Mouse (Mus musculus): ENCODE measurements around the gene Rundc3a.

Rundc3a gene

GRCm38 (mm10) chr11:102433866-102434265 lies 40.7 kb downstream of the Rundc3a start:
- DNase-seq (ENCODE audit: low spot score in 2 of 2): no peak

DNA sequence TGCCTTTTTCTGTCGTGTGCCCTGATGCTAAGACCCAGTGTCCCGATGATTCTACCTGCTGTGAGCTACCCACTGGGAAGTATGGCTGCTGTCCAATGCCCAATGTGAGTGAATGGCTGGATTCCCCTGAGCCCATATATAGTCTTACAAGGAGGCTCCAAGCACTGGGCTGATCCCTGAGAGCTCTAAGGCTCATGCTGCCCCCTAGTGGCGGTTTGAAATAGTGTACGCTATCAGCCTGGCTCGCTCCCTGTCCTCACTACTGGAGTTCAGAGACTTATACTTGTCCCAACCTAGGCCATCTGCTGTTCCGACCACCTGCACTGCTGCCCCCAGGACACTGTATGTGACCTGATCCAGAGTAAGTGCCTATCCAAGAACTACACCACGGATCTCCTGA lies 41.2 kb downstream of the Rundc3a start:
- peak; percentile 74 to 84 for DNase-seq (ENCODE audit: low spot score in 2 of 2)

DNA sequence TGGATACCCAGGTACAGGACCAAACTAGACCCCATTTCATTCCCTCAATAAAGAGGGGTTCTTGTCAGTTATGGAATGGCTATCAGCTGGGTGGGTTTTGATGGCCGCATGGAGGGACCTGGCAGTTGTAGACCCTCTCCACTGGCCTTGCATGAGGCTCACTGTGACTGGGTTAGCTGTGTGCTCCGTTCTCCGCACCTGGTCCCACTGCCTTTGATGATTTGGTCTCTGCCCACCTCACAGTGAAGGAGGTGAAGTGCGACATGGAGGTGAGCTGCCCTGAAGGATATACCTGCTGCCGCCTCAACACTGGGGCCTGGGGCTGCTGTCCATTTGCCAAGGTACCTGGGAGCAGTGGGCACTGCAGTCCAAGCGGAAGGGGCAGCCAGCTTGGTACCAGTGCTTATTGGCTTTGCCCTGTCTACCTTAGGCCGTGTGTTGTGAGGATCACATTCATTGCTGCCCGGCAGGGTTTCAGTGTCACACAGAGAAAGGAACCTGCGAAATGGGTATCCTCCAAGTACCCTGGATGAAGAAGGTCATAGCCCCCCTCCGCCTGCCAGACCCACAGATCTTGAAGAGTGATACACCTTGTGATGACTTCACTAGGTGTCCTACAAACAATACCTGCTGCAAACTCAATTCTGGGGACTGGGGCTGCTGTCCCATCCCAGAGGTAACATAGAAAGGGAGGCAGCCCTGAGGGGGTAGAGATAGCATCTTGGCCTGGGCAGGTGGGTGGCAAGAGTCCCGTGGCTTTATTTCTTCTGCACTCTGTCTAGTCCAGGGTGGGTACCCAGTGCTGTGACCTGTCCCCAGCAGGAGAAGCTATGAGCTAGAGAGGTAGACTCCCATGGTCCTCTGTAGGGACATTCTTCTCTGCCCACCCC lies 41.9 kb downstream of the Rundc3a start:
- no peak for DNase-seq (ENCODE audit: low spot score in 2 of 2)

GRCm38 (mm10) chr11:102435754-102436470 lies 42.7 kb downstream of the Rundc3a start:
- DNase-seq (ENCODE audit: low spot score in 2 of 2): no peak

GRCm38 (mm10) chr11:102436471-102436790 lies 43.2 kb downstream of the Rundc3a start:
- DNase-seq (ENCODE audit: low spot score in 2 of 2): no peak

GRCm38 (mm10) chr11:102437120-102438061 lies 44.2 kb downstream of the Rundc3a start:
- peak in 1 of 2 experiments; percentile 44 for DNase-seq (ENCODE audit: low spot score in 2 of 2)

- DNase-seq (ENCODE audit: low spot score in 2 of 2): peak; percentile 51 to 61
These were observed 45.2 kb downstream of the Rundc3a start for GRCm38 (mm10) chr11:102438212-102439092.

DNA sequence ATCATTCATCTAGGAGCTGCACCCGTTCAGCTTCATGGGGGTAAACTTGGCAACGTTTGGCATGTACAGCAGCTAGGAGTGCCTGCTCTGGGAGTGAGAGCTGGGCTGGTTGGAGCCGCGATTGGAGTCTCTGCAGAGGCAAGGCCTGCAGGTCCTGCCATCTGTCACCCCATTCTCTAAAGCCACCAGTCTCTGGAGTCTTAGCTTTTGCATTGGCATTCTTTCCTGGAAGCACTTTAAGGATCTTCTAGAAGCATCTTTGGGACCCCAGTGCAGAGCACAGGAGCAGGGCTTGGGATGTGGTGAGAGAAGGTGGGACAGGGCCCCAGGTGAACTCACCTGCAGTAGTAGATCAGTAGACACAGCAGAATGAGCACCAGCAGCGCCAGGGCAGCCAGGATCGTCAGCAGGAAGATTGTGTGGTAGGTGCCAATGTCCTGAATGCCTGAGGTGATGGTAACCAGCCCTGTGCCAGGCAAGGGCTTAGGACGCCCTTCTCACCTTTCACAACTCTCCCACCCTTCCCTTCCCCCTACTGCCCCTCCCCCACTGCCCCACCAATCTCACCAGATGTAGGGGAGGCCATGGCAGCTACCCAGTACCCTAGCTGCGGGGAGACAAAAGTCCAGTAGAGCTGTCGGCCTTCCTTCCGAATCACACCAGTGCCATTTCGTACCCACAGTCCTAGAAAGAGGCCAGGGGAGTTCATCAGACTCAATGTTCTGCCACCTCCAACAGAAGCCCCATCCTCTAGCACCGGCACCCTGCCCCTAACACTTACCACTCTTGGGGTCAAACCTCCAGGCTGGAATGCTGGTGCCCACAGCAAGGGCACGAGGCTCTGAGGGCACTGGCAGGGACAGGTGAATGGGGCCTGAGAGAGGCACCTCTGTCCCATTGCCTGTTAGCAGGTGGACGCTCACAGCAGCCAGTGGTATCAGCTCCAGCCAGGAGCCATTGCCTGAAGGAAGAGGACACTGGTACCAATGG lies 46.2 kb downstream of the Rundc3a start:
- DNase-seq (ENCODE audit: low spot score in 2 of 2): no peak

DNA sequence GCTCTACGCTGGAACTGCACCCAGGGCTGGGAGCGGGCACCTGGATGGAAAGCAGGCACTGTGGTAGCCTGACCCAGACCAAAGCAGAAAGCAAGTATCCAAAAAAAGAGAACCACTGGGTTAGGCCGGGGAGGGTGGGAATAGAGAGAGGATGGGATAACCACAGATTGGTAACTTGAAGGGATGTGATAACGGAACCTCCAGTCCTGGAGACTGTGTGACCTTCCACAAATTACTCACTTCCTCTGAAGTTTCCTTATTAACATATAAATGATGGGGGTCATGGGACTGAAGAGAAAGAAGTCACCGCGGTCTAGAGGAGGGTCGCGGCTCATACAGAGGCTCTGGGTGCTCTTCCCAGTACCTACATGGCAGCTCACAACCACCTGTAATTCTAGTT lies 47.1 kb downstream of the Rundc3a start:
- DNase-seq (ENCODE audit: low spot score in 2 of 2): no peak

DNA sequence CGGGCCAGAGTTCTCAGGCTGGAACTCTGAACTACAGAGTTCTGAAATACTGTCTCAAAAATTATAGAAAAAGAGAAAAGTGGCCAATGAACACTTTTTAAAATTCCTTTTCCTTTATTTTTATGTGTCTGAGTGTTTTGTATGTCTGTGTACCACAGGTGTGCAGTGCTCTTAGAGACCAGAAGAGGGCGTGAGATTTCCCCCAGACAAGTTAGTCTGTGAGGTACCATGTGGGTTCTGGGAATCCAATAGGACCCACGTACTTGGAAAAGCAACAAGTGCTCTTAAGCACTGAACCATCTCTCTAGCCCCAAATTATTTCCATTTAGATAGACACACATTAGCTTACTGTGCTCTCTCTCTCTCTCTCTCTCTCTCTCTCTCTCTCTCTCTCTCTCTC lies 48.2 kb downstream of the Rundc3a start:
- DNase-seq (ENCODE audit: low spot score in 2 of 2): no peak

- no peak for DNase-seq (ENCODE audit: low spot score in 2 of 2)
These were observed 48.9 kb downstream of the Rundc3a start for GRCm38 (mm10) chr11:102442089-102442488.

DNA sequence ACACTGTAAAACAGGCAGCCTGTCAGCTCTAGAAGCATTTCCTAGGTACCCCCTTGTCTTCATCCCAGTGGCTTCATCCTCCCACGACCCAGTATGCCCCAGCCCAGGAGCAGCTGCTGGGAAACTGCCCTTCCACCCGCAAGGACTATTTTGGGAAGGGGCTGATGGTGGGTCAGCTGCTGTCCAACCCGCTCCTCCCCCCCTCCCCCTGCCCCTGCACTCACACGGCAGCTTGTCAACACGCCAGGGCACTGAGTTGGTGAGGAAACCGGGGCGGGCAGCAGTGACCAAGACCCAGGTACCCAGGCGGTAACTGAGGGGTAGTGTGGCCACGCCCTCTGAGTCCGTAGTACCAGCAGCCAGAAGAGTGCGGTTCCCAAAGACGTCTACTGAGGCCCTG lies 50.5 kb downstream of the Rundc3a start:
- DNase-seq (ENCODE audit: low spot score in 2 of 2): no peak

DNA sequence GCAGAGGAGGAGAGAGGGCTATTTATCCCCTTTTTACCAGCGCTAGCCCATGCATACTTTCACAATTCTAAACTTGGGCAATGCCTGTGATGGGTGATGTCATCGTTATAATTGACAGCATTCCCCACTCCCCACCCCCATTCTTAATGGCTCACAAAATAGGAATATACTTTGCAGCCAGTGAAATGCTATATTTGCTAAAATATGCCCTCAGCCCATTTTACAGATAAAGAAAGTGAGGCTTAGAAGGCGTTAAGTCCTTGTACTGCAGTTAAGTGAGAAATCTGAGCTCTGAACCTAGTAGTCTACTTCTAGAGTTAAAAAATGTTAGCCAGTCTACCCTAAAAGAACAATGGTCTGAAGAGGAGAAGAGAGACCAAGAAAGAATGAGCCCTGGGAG lies 51.1 kb downstream of the Rundc3a start:
- DNase-seq (ENCODE audit: low spot score in 2 of 2): no peak

DNA sequence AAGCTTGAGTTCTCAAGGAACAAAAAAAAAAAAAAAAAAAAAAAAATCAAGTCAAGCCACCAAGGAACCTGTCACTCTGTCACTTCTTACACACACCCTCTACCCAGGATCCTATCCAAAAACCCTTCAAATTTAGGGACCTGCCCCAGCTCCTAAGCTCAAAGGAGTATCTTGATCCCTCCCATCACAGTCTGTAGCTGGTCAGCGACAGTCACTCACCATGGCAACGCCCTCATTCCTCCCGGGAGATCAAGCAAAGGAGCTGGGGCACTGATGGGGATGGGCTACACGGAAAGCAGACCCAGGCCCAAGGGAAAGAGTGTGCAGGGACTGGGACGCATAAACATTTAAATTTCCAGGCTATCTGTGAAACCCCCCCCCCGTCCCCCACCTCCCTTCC lies 51.6 kb downstream of the Rundc3a start:
- DNase-seq (ENCODE audit: low spot score in 2 of 2): no peak

DNA sequence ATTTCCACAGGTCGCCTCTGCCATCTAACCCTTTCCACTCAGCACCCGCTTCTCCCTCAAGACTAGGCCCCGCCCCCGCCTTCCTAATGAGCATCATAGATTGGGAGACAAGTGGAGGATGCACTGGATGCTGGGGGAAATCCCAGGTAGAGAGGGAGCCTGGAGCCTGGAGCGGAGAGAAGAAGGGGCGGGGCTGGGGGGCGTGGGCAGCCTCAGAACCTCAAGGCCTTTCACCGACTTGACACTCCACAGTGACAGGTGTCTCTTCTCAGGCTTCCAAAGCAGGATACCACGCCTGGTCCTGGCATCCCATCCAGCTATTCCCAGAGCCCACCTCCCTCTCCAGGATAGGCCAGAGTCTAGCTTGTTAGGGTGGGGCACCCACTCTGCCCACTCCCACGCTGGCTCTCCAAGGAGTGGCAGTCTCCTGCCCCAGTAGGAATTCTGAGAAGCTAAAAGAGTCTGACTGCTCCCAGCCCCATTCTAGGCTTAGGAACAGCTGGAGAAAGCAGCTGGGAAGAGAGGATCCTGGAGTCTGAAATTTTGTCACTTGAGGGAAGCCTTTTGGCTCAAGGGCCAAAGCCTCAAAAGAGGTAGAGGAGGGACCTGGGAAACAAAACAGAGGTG lies 52.2 kb downstream of the Rundc3a start:
- peak; percentile 61 to 67 for DNase-seq (ENCODE audit: low spot score in 2 of 2)

- DNase-seq (ENCODE audit: low spot score in 2 of 2): peak in 1 of 2 experiments; percentile 66
These were observed 52.7 kb downstream of the Rundc3a start for GRCm38 (mm10) chr11:102445891-102446361.

DNA sequence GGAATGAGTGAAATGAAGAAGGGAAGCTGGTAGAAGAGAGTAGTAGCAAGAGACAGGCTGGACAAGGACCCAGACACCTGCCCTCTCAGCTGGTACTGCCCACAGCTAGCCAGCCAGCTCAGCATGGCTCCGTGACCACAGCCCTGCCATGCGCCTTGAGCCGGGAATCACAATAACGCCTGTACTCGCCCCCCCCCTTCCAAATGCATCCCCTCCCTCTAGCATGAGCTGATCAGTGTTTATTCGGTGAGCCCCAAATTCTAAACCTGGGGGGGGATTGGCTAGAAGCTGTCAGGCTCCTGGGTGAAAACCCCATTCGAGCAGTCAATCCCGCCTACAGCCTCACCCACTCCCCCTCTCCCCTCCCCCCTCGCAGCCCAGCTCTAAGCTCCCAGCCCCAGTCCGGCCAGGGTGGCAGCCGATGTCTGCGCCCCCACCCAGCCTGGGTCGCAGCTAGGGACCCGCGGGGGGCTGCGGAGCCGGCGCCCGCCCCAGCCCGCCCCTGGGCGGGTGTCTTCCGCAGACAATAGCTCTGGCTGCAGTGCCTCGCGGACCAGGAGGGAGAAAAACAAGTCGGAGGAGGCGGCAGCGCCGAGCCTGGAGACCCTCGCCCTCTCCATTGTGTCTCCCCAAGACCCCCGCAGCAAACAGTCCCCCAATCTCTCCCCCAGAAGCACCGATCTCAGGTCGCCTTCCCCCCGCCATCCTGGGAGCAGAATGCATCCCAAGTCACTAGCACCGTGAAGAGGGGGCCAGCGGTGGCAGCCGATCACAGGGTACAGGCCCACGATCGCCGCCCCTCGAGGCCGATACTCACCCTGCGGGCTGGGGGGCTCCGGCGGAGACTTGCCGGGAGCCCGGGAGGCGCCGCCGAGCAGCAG lies 53.6 kb downstream of the Rundc3a start:
- DNase-seq (ENCODE audit: low spot score in 2 of 2): no peak

DNA sequence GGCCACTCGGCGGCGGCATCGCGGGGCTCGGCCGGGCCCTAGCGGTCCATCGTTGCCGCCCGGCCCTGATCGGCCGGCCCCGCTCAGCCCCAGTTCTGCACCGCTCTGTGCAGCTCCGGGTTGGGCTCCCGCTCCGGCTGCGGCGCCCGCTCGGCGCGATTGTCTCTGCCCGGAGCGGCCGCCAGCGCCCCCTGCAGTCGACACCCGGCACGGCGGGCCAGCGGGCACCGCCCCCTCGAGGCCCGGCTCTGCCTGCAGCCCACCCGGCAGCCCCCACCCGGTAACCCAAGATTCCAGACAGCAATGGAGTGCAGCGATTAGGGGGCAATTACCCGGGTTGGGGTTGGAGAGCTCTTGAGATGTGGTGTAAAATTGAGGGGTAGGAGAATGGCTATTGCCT lies 54.3 kb downstream of the Rundc3a start, which contains the start of gene Fam171a2:
Gene Fam171a2, minus strand, starts transcription at position 186 of the 400 bp plus-strand sequence.
- DNase-seq (ENCODE audit: low spot score in 2 of 2): peak; percentile 50 to 58

Data from heart, adult 9 months (tissue).